Mouse (Mus musculus) lung, adult 2 months (tissue): ENCODE measurements at regions not wholly inside any gene's neighbourhood (a gene's known extent, or its start where the extent isn't known, plus 50 kb on each side); places are given as distances from the start of the nearest gene placed in this dataset.

ENCODE experiments used
- CTCF ChIP-seq: fragments of 200-500 bp; IDR thresholded peaks from 2 replicates; pipeline ENCODE4 v1.5.1; 2011; ENCODE audit warnings: mild to moderate bottlenecking, low read length, control low read depth; ENCODE audit not compliant: insufficient read depth
- POLR2A ChIP-seq: fragments of 200-500 bp; IDR thresholded peaks from 2 replicates; pipeline ENCODE4 v1.6.1; 2011; ENCODE audit warnings: low read depth, mild to moderate bottlenecking, control low read depth, low read length, borderline replicate concordance; ENCODE audit errors: extremely low read depth

DNA sequence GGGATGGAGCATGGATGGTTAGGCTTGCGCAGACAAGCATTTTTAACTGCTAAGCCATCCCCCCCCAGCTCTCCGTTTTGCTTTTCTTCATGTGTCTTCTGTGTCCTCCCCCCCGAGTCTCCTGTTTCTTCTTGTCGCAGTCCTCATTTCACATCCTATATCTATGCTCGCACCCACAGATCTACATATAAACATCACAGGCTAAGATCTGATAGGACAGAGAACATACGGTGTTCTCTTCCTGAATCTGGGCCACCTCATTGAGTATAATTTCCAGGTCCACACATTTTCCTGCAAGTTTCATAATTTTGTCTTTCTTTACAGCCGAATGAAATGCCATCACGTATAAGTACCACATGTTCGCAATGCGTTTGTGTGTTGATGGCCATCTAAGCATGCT, 168.7 kb downstream of the Zfp36l1 start:
- no peak for TF ChIP-seq POLR2A
- TF ChIP-seq CTCF: no peak
